Mouse (Mus musculus) intestine, postnatal 0 days (tissue): ENCODE data around the gene Aldh1a1. TPM values are rescaled to one million over a fixed set of nuclear protein-coding genes. Genes with fewer than 3 reads are reported as not detected.

Experiments used
- ATAC-seq: fragments of 200-750 bp; cut with Nextera tagmentation; 2 replicates; pipeline ENCODE4 v1.8.0; 2017; ENCODE audit warnings: mild to moderate bottlenecking, moderate TSS enrichment, moderate library complexity
- H3K27ac ChIP-seq: fragments of 300-500 bp; sonication (generic); 2 replicates; pipeline ENCODE4 v1.5.1; 2014; ENCODE audit warnings: mild to moderate bottlenecking, low read depth, low read length, moderate library complexity
- H3K27me3 ChIP-seq: fragments of 300-500 bp; sonication (generic); replicated peaks from 2 replicates; pipeline ENCODE4 v1.6.1; 2014; ENCODE audit warnings: low read length, mixed read lengths; ENCODE audit not compliant: control insufficient read depth, insufficient read depth
- H3K36me3 ChIP-seq: fragments of 300-500 bp; sonication (generic); 2 replicates; pipeline ENCODE4 v1.6.1; 2014; ENCODE audit warnings: mild to moderate bottlenecking, moderate library complexity; ENCODE audit not compliant: control insufficient read depth, insufficient read depth
- H3K4me1 ChIP-seq: fragments of 300-500 bp; sonication (generic); replicated peaks from 2 replicates; pipeline ENCODE4 v1.6.1; 2014; ENCODE audit warnings: antibody characterized with exemption, low read length, mixed read lengths; ENCODE audit not compliant: control insufficient read depth, insufficient read depth
- H3K4me2 ChIP-seq: fragments of 300-500 bp; sonication (generic); replicated peaks from 2 replicates; pipeline ENCODE4 v1.6.1; 2014; ENCODE audit warnings: low read depth, mild to moderate bottlenecking, moderate library complexity
- H3K4me3 ChIP-seq: fragments of 300-500 bp; sonication (generic); 2 replicates; pipeline ENCODE4 v1.5.1; 2014; ENCODE audit warnings: low read depth, low read length
- H3K9ac ChIP-seq: fragments of 300-500 bp; sonication (generic); 2 replicates; pipeline ENCODE4 v1.6.1; 2014; ENCODE audit warnings: mild to moderate bottlenecking, low read depth, low read length
- H3K9me3 ChIP-seq: fragments of 300-500 bp; sonication (generic); 2 replicates; pipeline ENCODE4 v1.6.1; 2016; ENCODE audit warnings: mixed run types; ENCODE audit not compliant: control insufficient read depth
- CTCF ChIP-seq: sonication (generic); IDR thresholded peaks from 2 replicates; pipeline ENCODE4 v1.5.1; 2016; ENCODE audit warnings: low read depth, mild to moderate bottlenecking, control low read depth, antibody characterized with exemption, moderate library complexity
- WGBS: fragments of 180-500 bp; shearing (Covaris S2); extraction: QIAGEN DNeasy Blood & Tissue Kit; methylation state at CpG from one replicate; pipeline ENCODE4 v1.1.7; 2014; 5-methylcytosine and 5-hydroxymethylcytosine counted together
- polyA plus RNA-seq: library from polyadenylated mRNA; unstranded; fragments of >200 nt; fragmentation: Nextera tagmentation; extraction: Ambion mirVana; gene quantifications from 2 replicates; pipeline ENCODE4 v1.2.1, GENCODE M21; 2015

The Aldh1a1 gene
- polyA plus RNA-seq, 1 experiment from 2014 or later, result 37.4 TPM

- no peak for TF ChIP-seq CTCF
- no peak for ATAC-seq
- Histone ChIP-seq H3K9me3 (no peaks in the 10 kb centered on the region), H3K27me3 (no peaks in the 10 kb centered on the region), H3K4me2 (no peak overlapping the region), H3K4me3 (no peak overlapping the region), H3K27ac (no peak overlapping the region), H3K36me3 (no peaks in the 10 kb centered on the region), H3K9ac (no peak overlapping the region), H3K4me1 (no peaks in the 10 kb centered on the region)
- WGBS, result 82% methylated on average over 1 of the region's 1 CpGs
Measured at GRCm38 (mm10) chr19:20543816-20544215, 51.3 kb downstream of the Aldh1a1 start.

DNA sequence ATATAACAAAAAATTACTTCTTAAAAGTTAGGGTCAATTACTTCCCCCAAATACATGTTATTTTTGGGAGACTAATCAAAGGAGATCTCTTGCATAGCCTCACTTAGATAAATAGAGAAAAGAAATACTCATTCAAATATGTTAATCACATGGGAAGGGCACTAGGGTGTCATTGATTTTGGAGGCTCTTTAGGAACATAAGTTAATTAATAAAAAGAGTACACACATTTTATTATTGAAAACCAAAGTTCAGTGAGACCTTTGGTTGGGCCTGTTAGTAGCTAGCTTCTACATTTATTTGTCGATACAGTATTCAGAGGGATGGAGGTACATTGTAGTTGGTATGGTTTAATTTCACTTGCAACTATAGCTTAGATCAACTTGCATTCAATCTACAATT is 52.4 kb downstream of the Aldh1a1 start:
- no peak overlapping the region for H3K4me2 ChIP-seq
- H3K4me3 ChIP-seq, result no peak overlapping the region
- H3K36me3 ChIP-seq, result no peaks in the 10 kb centered on the region
- ATAC-seq, result no peak
- 86% methylated on average over 1 of the region's 1 CpGs for WGBS
- no peak overlapping the region for H3K27ac ChIP-seq
- H3K9ac ChIP-seq, result no peak overlapping the region
- TF ChIP-seq CTCF, result no peak
- H3K27me3 ChIP-seq, result no peaks in the 10 kb centered on the region
- H3K4me1 ChIP-seq, result no peaks in the 10 kb centered on the region
- H3K9me3 ChIP-seq, result no peaks in the 10 kb centered on the region

DNA sequence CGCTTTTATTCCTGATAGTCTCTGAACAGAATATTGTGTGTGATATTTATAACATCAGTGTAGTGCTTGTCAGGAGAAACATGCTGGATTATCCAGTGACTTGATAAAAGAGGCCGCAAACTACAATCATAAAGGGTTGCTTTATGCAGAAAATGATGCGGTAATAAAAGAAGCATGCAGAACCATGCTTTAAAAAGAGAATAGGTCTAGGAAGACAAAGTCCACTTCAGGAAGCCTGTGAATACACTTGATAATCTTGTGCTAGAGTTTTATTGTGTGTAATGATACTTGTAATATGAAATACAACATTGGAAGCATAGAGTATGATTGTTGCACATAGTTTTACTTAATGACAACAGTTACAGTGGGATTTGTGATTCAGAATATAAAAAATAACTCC is 54.5 kb downstream of the Aldh1a1 start:
- no peak overlapping the region for H3K4me3 ChIP-seq
- no peak overlapping the region for H3K4me2 ChIP-seq

GRCm38 (mm10) chr19:20549409-20549808 is 56.9 kb downstream of the Aldh1a1 start:
- no peak for TF ChIP-seq CTCF
- H3K27me3 ChIP-seq, result no peaks in the 10 kb centered on the region
- H3K36me3 ChIP-seq, result no peaks in the 10 kb centered on the region
- no peaks in the 10 kb centered on the region for H3K9me3 ChIP-seq
- H3K4me1 ChIP-seq, result no peaks in the 10 kb centered on the region; the same call in 1 of the 2 replicates
- 81% methylated on average over 1 of the region's 1 CpGs for WGBS
- ATAC-seq, result no peak
- no peak overlapping the region for H3K4me3 ChIP-seq
- H3K4me2 ChIP-seq, result no peak overlapping the region
- H3K9ac ChIP-seq, result no peak overlapping the region
- no peak overlapping the region for H3K27ac ChIP-seq

More for the DNA sequence above, 54.5 kb downstream of the Aldh1a1 start:
- H3K4me1 ChIP-seq, result no peaks in the 10 kb centered on the region
- ATAC-seq, result peak; percentile 82
- no peak overlapping the region for H3K9ac ChIP-seq
- WGBS, result 50% methylated on average over 3 of the region's 3 CpGs
- no peak for TF ChIP-seq CTCF
- no peaks in the 10 kb centered on the region for H3K27me3 ChIP-seq
- H3K9me3 ChIP-seq, result no peaks in the 10 kb centered on the region
- H3K36me3 ChIP-seq, result no peaks in the 10 kb centered on the region
- no peak overlapping the region for H3K27ac ChIP-seq

GRCm38 (mm10) chr19:20555365-20555764 is 62.9 kb downstream of the Aldh1a1 start:
- no peak for ATAC-seq
- Histone ChIP-seq H3K4me1 (peaks cover 3% of the 10 kb centered on the region; the same call in 1 of the 2 replicates), H3K9me3 (no peaks in the 10 kb centered on the region), H3K27me3 (no peaks in the 10 kb centered on the region), H3K4me2 (no peak overlapping the region), H3K27ac (no peak overlapping the region), H3K36me3 (no peaks in the 10 kb centered on the region), H3K9ac (no peak overlapping the region), H3K4me3 (no peak overlapping the region)
- 33% methylated on average over 1 of the region's 1 CpGs for WGBS
- no peak for TF ChIP-seq CTCF

GRCm38 (mm10) chr19:20557211-20557610 is 64.7 kb downstream of the Aldh1a1 start:
- peaks cover 3% of the 10 kb centered on the region; the same call in 1 of the 2 replicates for H3K4me1 ChIP-seq
- no peak overlapping the region for H3K4me3 ChIP-seq
- no peaks in the 10 kb centered on the region for H3K27me3 ChIP-seq
- H3K9ac ChIP-seq, result no peak overlapping the region
- 66% methylated on average over 4 of the region's 4 CpGs for WGBS
- no peak for TF ChIP-seq CTCF
- ATAC-seq, result no peak
- no peaks in the 10 kb centered on the region for H3K9me3 ChIP-seq
- no peaks in the 10 kb centered on the region for H3K36me3 ChIP-seq
- H3K4me2 ChIP-seq, result no peak overlapping the region
- H3K27ac ChIP-seq, result no peak overlapping the region

DNA sequence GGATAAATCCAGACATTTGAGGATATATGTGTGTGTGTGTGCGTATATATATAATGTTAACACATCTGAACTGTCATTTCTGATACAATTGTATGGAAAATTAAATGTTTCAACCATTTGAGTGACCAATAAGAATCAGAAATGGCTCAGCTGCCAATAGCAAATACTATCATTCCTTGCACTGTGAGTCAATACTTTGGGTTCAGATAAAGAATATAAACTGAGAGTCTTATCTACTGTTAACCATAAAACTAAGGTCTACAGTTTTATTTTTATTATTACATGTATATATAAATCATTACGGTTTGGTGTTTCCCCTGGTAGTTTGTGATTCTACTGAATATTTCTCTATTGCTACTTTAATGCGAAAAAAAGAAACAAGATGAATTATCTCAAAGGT is 65.6 kb downstream of the Aldh1a1 start:
- no peak for ATAC-seq

More for the DNA sequence above, 65.6 kb downstream of the Aldh1a1 start:
- Histone ChIP-seq H3K4me1 (0 out of 2 replicates have a peak, but pooled peaks cover 3% of the 10 kb centered on the region), H3K9me3 (no peaks in the 10 kb centered on the region), H3K36me3 (no peaks in the 10 kb centered on the region), H3K27ac (no peak overlapping the region), H3K9ac (no peak overlapping the region), H3K27me3 (no peaks in the 10 kb centered on the region), H3K4me2 (no peak overlapping the region), H3K4me3 (no peak overlapping the region)
- TF ChIP-seq CTCF, result no peak
- WGBS, result 67% methylated on average over 3 of the region's 3 CpGs
